Mouse (Mus musculus) spleen, adult 12 weeks (tissue): Measurements from ENCODE around the gene Plrg1.

Experiments used
- DNase-seq: peaks from one replicate; pipeline ENCODE4 v3.0.0; 2022; ENCODE audit warnings: low spot score

The Plrg1 gene

GRCm38 (mm10) chr3:83055281-83056038, at the start of gene Plrg1:
Gene Plrg1 (plus strand): TSS chr3:83055522.
- peak; percentile 97 for DNase-seq

DNA sequence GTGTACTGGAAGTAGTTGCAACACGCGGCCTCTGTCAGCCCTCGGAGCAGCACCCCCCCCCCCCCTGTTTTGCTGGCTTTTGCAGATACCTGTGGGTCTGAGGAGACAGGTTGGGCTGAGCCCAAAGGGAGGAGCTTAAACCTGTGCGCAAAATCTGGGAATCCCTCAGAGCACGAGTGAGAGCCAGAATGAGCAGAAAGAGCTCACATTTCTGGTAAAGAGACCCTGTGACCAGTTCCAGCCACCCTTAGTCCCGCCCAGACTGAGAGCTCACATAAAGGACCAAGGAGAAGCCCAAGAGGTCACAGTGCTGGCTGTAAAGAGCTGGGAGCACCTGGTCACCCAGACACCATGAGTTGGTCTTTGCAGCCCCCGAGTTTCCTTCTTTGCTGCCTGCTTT, 47.8 kb upstream of the Plrg1 start, which contains the start of gene Fgg:
TSS of gene Fgg (plus strand) at position 168 of the 400 bp plus-strand sequence.
- no peak for DNase-seq

DNA sequence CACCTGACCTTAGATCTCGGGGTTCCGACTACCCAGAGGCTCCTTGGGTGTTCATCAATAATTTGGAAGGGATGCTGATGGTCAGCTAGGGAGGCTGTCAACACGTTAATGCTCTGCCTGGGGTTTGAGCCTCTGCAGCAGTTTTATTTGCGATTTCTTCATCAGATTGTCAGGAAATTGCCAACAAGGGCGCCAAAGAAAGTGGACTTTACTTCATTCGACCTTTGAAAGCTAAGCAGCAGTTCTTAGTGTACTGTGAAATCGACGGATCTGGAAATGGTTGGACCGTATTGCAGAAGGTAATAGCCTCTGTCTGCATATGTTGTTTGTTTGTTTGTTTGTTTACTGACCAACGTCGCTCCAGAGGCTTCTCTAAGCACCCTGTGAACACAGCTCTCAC, 45.0 kb upstream of the Plrg1 start:
- no peak for DNase-seq

GRCm38 (mm10) chr3:83011136-83011535, 44.2 kb upstream of the Plrg1 start:
- no peak for DNase-seq

DNA sequence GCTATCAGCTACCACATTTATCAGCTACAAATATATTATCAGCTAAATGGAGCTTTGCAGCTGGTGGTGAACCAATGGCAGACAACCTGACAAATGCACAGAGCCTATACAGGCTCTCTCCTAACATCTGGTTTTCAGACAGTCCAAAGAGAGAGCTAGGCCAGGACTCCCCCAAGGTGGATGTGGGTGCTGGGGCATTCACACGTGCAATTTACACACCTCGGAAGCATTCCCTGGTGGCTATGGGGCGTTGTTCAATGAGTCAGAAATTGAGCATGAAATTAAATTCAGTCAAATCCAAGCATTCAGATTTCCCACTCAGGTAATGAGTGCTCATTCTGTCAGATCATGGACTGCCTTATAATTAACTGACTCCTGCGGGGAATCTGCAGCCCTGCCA, 43.8 kb upstream of the Plrg1 start:
- no peak for DNase-seq

GRCm38 (mm10) chr3:83012636-83013035, 42.7 kb upstream of the Plrg1 start:
- no peak for DNase-seq

DNA sequence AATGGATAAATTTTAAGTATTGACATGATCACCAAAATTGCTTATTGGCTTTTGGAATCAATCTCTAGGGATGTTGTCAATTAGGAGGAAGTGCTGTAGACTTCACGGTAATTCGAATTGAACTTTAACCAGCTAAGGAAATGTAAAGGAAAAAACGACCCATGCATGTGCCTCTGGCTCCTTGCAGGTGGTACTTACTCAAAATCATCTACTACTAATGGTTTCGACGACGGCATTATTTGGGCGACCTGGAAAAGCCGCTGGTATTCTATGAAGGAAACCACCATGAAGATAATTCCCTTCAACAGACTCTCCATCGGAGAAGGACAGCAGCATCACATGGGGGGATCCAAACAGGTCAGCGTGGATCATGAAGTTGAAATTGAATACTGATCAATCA, 41.4 kb upstream of the Plrg1 start:
- no peak for DNase-seq

GRCm38 (mm10) chr3:83016236-83016635, 39.1 kb upstream of the Plrg1 start:
- DNase-seq: no peak

- DNase-seq: no peak
These were observed 34.9 kb upstream of the Plrg1 start for GRCm38 (mm10) chr3:83020387-83020786.

DNA sequence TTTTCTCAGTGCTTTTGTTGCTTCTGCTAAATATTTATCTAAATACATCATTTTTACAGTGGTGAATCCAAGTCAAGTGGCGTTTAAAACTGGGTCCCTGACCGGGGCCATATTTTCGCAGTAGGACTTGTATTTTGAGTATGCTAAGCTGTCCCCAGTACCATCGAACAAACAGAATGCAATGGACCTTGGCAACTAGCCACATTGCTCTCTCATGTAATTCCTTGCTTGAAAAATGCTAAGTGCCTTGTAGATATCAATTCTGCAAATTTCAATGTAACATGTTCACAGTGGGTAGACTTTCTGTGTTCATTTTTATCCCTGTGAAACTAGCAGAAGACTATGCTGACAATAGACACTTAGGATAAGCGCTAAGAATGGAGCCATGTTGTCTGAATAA, 34.1 kb upstream of the Plrg1 start:
- DNase-seq: no peak

DNA sequence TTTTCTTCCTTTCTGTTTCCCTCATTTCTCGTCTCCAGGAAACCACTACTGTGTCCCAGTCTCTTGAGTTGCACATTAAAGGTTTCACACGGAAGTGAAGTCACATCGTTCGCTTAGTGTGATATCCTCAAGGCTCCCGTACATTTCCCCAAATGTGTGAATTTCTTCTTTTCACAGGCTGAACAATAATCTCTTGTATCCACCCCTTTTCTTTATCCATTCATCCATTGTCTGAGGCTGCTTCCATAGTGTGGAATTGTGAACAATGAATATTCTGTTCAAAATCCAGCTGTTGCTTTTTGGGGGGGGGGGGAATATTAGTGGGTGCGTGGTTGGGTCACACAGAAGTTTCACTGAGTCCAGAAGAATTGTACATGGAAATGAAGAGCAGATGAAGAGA, 30.3 kb upstream of the Plrg1 start:
- no peak for DNase-seq

- no peak for DNase-seq
These were observed 29.6 kb upstream of the Plrg1 start, which contains the start of gene Fga for GRCm38 (mm10) chr3:83025475-83026301. Gene Fga (plus strand): TSS chr3:83026076.

GRCm38 (mm10) chr3:83027546-83028251, 27.6 kb upstream of the Plrg1 start:
- DNase-seq: no peak

DNA sequence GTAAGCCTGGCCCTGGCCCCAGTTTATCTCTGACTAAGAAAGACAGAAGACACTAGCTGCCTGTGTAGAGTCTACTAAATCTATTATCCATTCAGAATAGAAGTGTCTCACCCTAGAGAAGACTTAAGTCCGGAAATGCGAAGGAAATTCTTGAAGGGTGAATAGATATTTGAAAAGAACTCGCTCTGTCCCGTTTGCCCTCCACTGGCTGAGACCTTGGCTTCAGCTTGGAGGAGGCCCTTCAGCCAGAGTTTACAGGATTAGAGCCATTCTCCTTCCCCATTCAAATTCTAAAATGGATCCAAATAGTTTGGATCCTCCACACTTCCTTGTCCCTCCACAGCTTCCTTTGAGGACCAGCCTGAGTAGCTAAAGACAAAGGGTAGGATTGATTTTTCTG, 25.0 kb upstream of the Plrg1 start:
- no peak for DNase-seq

DNA sequence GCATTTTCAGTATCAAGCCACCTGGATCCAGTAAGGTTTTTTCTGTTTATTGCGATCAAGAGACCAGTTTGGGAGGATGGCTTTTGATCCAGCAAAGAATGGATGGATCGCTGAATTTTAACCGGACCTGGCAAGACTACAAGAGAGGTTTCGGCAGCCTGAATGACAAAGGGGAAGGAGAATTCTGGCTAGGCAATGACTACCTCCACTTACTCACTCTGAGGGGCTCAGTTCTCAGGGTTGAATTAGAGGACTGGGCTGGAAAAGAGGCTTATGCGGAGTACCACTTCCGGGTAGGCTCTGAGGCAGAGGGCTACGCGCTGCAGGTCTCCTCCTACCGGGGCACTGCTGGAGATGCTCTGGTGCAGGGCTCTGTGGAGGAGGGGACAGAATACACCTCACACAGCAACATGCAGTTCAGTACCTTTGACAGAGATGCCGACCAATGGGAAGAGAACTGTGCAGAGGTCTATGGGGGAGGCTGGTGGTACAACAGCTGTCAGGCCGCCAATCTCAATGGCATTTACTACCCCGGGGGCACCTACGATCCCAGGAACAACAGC, 22.5 kb upstream of the Plrg1 start:
- no peak for DNase-seq

DNA sequence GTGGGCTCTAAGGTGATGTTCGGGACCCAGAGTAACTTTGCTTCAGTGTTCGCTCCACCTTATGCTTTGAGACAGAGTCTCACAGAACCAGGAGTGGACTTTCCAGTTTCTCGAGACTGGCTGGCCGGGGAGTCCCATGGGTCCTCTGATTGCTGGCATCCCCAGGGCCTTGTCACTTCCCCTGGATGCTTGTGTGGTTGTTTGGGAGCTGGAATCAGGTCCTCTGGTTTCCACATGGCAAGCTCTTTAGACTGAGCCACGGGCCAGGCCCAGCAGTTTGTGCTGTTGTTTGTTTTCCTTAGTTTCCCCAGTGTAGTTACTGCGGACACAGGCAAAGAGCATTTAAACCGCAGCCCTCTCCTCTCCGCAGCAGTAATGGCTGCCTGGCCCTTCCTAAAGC, 21.5 kb upstream of the Plrg1 start:
- no peak for DNase-seq

GRCm38 (mm10) chr3:83038865-83039264, 16.5 kb upstream of the Plrg1 start:
- no peak for DNase-seq

DNA sequence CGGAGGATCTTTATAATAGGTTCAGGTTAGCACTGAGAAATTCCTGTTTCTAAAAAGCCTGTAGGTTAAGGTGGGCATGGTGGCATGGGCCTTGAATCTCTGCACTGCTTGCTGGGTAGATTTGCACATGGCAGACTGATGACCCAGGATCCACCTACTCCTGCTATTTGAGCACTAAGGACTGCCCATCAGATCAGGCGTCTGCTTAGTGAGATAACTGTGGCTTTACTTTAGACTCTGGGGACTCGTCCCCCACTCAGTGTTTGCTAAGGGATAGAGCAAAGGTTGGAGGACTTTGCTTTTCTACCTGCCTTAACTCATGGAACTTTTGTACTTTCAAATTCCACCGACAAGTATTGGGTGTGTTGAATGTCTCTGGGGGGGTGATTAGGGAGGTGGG, 15.7 kb upstream of the Plrg1 start:
- no peak for DNase-seq

DNA sequence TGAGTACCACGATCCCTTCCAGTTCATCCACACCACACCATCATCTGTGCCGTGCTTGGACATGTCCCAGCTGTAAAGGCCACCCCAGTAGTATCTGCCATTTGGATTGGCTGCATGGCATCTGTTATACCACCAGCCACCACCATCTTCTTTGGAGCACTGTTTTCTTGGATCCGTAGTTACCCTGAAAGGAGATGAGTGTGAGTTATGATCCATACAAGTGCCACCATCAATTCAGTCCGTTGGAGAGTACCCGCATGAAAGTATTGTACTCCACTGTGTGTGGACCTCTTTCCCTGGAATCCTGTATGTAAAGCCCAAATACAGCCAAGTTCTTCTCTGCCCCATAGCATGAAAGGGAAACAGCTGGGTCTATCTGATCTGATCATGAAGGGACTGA, 12.9 kb upstream of the Plrg1 start:
- DNase-seq: no peak

DNA sequence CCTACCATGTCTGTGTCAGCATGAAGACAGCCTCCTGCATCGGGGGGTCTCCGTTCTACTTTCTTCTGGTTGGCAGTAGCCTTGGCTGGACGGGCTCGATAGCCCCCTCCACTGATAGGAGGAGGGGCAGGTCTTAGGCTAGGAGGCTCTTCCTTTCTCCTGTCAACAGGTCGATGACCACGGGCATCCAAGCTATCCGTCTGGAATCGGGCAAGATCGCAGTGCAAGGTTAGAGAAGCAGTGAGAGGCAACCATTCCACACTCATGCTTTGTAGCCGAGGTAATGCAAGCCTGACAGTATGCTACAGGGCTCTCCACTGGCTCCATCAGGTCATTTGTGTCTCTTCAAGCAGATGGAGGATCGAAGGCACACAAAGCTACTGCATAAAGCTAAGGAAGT, 8.7 kb upstream of the Plrg1 start:
- DNase-seq: no peak

DNA sequence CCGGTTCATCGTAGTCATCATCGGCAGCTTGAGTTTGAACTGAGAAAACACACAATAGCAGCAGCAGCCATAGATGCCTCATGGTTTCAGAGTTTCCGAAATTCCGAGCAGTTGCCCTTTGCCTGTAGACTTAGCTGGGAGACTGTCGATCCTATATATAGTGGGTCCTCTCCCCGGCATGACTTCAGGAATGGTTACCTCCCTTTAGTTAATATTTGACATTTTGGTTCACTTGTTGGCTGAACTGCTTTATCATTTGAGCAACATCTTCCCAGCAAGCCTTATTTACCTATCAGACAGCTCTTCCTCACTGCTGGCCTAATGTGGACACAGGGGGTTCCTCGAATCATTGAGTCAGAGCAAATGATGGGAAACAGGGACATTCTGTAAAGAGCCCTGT, 5.6 kb upstream of the Plrg1 start, which contains the start of gene Fgb:
TSS of gene Fgb (minus strand) at position 184 of the 400 bp plus-strand sequence.
- no peak for DNase-seq

- DNase-seq: no peak
These were observed 4.7 kb upstream of the Plrg1 start for GRCm38 (mm10) chr3:83050661-83051060.
